Mouse (Mus musculus): ENCODE measurements around the gene a. TPM values are rescaled to one million over a fixed set of nuclear protein-coding genes. Genes with fewer than 3 reads are reported as not detected.

Gene a
- polyA plus RNA-seq, 1 experiment from 2014 or later = 1.3 TPM

DNA sequence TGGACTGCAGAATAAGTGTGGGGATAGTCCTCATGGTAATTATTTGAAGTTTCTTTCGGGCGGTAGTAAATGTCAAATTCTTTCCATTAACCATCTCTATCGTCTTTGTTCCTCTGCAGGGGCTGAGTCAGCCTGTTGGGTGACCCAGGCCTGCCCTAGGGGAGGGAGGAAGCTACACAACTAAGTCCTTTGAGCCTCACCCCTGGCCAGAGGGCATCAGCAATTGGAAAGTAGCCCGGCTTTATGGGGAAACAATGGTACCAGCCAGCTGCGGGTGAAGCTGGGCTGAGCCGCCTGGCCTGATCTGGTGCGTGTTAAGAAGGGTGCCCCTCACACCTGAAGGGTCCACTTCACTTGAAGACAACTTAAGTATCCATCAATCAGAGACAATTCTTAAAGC, 308.2 kb downstream of the a start:
- no peaks in the 10 kb centered on the region for H3K27me3 ChIP-seq (ENCODE audit: control insufficient read depth, insufficient read depth, low read length)
- no peaks in the 10 kb centered on the region for H3K36me3 ChIP-seq (ENCODE audit: control insufficient read depth, insufficient read depth, low read length)
- H3K4me2 ChIP-seq (replicated peaks; ENCODE audit: low read depth, low read length) = no peak overlapping the region
- no peaks in the 10 kb centered on the region for H3K9me3 ChIP-seq (ENCODE audit: control insufficient read depth, low read length)
- no peaks in the 10 kb centered on the region for H3K4me1 ChIP-seq (replicated peaks; ENCODE audit: control insufficient read depth, insufficient read depth, low read length)
- WGBS = 66% methylated on average over 7 of the region's 7 CpGs
- no peak overlapping the region for H3K9ac ChIP-seq (ENCODE audit: low read depth, low read length)
- H3K4me3 ChIP-seq (ENCODE audit: low read depth, low read length) = no peak overlapping the region
- H3K27ac ChIP-seq (ENCODE audit: low read depth, low read length) = no peak overlapping the region
- no peak for DNase-seq (ENCODE audit: low spot score)
- no peak for ATAC-seq (ENCODE audit: low FRiP score)

GRCm38 (mm10) chr2:155099994-155100795, 309.0 kb downstream of the a start:
- H3K9me3 ChIP-seq (ENCODE audit: control insufficient read depth, low read length) = no peaks in the 10 kb centered on the region
- DNase-seq (ENCODE audit: low spot score) (no peak), ATAC-seq (ENCODE audit: low FRiP score) (no peak)
- H3K36me3 ChIP-seq (ENCODE audit: control insufficient read depth, insufficient read depth, low read length) = no peaks in the 10 kb centered on the region
- no peaks in the 10 kb centered on the region for H3K4me1 ChIP-seq (replicated peaks; ENCODE audit: control insufficient read depth, insufficient read depth, low read length)
- H3K27ac ChIP-seq (ENCODE audit: low read depth, low read length) = no peak overlapping the region
- no peaks in the 10 kb centered on the region for H3K27me3 ChIP-seq (ENCODE audit: control insufficient read depth, insufficient read depth, low read length)
- H3K4me3 ChIP-seq (ENCODE audit: low read depth, low read length) = no peak overlapping the region
- WGBS = 87% methylated on average over 14 of the region's 14 CpGs
- H3K9ac ChIP-seq (ENCODE audit: low read depth, low read length) = no peak overlapping the region
- H3K4me2 ChIP-seq (replicated peaks; ENCODE audit: low read depth, low read length) = no peak overlapping the region

Other genes with a start within 250 kb of the a start
- 2.5 and 3.0 TPM in 2 replicates for gene 1700003F12Rik, start 244.3 kb upstream of the a start, polyA plus RNA-seq (2014; fragmentation: Nextera tagmentation; extraction: Ambion mirVana)
- 0.32 and 0.69 TPM in 2 replicates for gene Actl10, start 239.6 kb upstream of the a start, polyA plus RNA-seq (2014; fragmentation: Nextera tagmentation; extraction: Ambion mirVana)
- 10.8 and 12.5 TPM in 2 replicates for gene Necab3, start 232.5 kb upstream of the a start, polyA plus RNA-seq (2014; fragmentation: Nextera tagmentation; extraction: Ambion mirVana)
- gene E2f1, start 221.5 kb upstream of the a start, polyA plus RNA-seq (2014; fragmentation: Nextera tagmentation; extraction: Ambion mirVana) = 13.0 and 16.9 TPM in 2 replicates
- gene Pxmp4, start 187.7 kb upstream of the a start, polyA plus RNA-seq (2014; fragmentation: Nextera tagmentation; extraction: Ambion mirVana) = 12.8 and 14.1 TPM in 2 replicates
- gene Zfp341, start 178.1 kb upstream of the a start, polyA plus RNA-seq (2014; fragmentation: Nextera tagmentation; extraction: Ambion mirVana) = 1.0 and 1.5 TPM in 2 replicates
- gene 4930519P11Rik, start 178.0 kb upstream of the a start, polyA plus RNA-seq (2014; fragmentation: Nextera tagmentation; extraction: Ambion mirVana) = 0.56 and 1.0 TPM in 2 replicates
- gene Chmp4b, start 139.7 kb upstream of the a start, polyA plus RNA-seq (2014; fragmentation: Nextera tagmentation; extraction: Ambion mirVana) = 15.2 and 15.7 TPM in 2 replicates
- not detected in 2 replicates for gene Gm14214, start 21.4 kb upstream of the a start, polyA plus RNA-seq (2014; fragmentation: Nextera tagmentation; extraction: Ambion mirVana)
- gene Raly, start 306 bp upstream of the a start, polyA plus RNA-seq (2014; fragmentation: Nextera tagmentation; extraction: Ambion mirVana) = 61.8 and 76.6 TPM in 2 replicates
- 126 and 127 TPM in 2 replicates for gene Eif2s2, start 101.5 kb downstream of the a start, polyA plus RNA-seq (2014; fragmentation: Nextera tagmentation; extraction: Ambion mirVana)
- 0.60 and 0.62 TPM in 2 replicates for gene Gm14226, start 226.9 kb downstream of the a start, polyA plus RNA-seq (2014; fragmentation: Nextera tagmentation; extraction: Ambion mirVana)